Mouse (Mus musculus): ENCODE measurements around the gene Pappa. TPM values are rescaled to one million over a fixed set of nuclear protein-coding genes. Genes with fewer than 3 reads are reported as not detected.

The Pappa gene
- total and polyA plus RNA-seq, 3 experiments = not detected

- Histone ChIP-seq H3K4me2 (ENCODE audit: insufficient read depth, low read depth, poor library complexity, severe bottlenecking) (no peak overlapping the region), H3K9me3 (replicated peaks; ENCODE audit: low read length) (peaks cover 56% of the 10 kb centered on the region), H3K27me3 (replicated peaks) (no peaks in the 10 kb centered on the region), H3K36me3 (replicated peaks in 1 of 2; ENCODE audit: control insufficient read depth in 1 of 2, insufficient read depth in 1 of 2, low read length in 1 of 2) (no peaks in the 10 kb centered on the region), H3K9ac (ENCODE audit: insufficient read depth, low read depth) (no peak overlapping the region), H3K4me3 (replicated peaks in 1 of 3; ENCODE audit: low read depth in 2 of 3, low read length in 2 of 3, poor library complexity in 1 of 3) (no peak overlapping the region), H3K79me2 (replicated peaks; ENCODE audit: control insufficient read depth, extremely low read depth, insufficient read depth, poor library complexity, severe bottlenecking) (no peaks in the 10 kb centered on the region), H3K4me1 (ENCODE audit: control insufficient read depth in 1 of 2, insufficient read depth in 2 of 2) (no peaks in the 10 kb centered on the region), H3K27ac (ENCODE audit: insufficient read depth, low read depth) (no peak overlapping the region)
- dilution Hi-C loops (cut with MboI; ENCODE audit: extremely low pct_ligation_motif_present, extremely low pct_unique_long_range_greater_than_20kb, low sequenced_read_pairs) = no loop called here
- no peak for TF ChIP-seq SMC3 (IDR thresholded peaks at IDR 0.05; ENCODE audit: low read depth, low read length)
- no peak for TF ChIP-seq MAZ (IDR thresholded peaks at IDR 0.05; ENCODE audit: low read depth, low read length)
- no peak for TF ChIP-seq BHLHE40 (IDR thresholded peaks at IDR 0.05; ENCODE audit: low read depth, low read length)
- no peak for TF ChIP-seq SIN3A (IDR thresholded peaks at IDR 0.05; ENCODE audit: low read length)
- TF ChIP-seq IRF4 (IDR thresholded peaks at IDR 0.05; ENCODE audit: low read depth, low read length) = no peak
- no peak for TF ChIP-seq USF1 (IDR thresholded peaks at IDR 0.05; ENCODE audit: low read depth, low read length)
- TF ChIP-seq HCFC1 (IDR thresholded peaks at IDR 0.05; ENCODE audit: low read depth, low read length) = no peak
- TF ChIP-seq TCF12 (IDR thresholded peaks at IDR 0.05; ENCODE audit: low read depth, low read length) = no peak
- TF ChIP-seq USF2 (conservative IDR thresholded peaks at IDR 0.05; ENCODE audit: low read depth, low read length) = no peak
- no peak for TF ChIP-seq TBP (conservative IDR thresholded peaks at IDR 0.05; ENCODE audit: low read depth, low read length)
- DNase-seq (ENCODE audit: extremely low read depth) = no peak
- in situ Hi-C loops (cut with MboI; ENCODE audit: low pct_ligation_motif_present, low pct_unique_long_range_greater_than_20kb, low sequenced_read_pairs) = no loop called here
These were observed 143.1 kb downstream of the Pappa start for GRCm38 (mm10) chr4:65267066-65267465.

- no peak overlapping the region for H3K9ac ChIP-seq (ENCODE audit: insufficient read depth, low read depth)
- dilution Hi-C loops (cut with MboI; ENCODE audit: extremely low pct_ligation_motif_present, extremely low pct_unique_long_range_greater_than_20kb, low sequenced_read_pairs) = no loop called here
- DNase-seq (ENCODE audit: extremely low read depth) = no peak
- no peaks in the 10 kb centered on the region for H3K79me2 ChIP-seq (replicated peaks; ENCODE audit: control insufficient read depth, extremely low read depth, insufficient read depth, poor library complexity, severe bottlenecking)
- H3K9me3 ChIP-seq (replicated peaks; ENCODE audit: low read length) = peaks cover 50% of the 10 kb centered on the region
- no peak overlapping the region for H3K4me3 ChIP-seq (replicated peaks in 1 of 3; ENCODE audit: low read depth in 2 of 3, low read length in 2 of 3, poor library complexity in 1 of 3)
- H3K36me3 ChIP-seq (replicated peaks in 1 of 2; ENCODE audit: control insufficient read depth in 1 of 2, insufficient read depth in 1 of 2, low read length in 1 of 2) = no peaks in the 10 kb centered on the region
- TF ChIP-seq JUN (IDR thresholded peaks at IDR 0.05; ENCODE audit: insufficient read depth, low read depth, low read length) (no peak), NELFE (IDR thresholded peaks at IDR 0.05; ENCODE audit: low read depth, low read length) (no peak), GABPA (IDR thresholded peaks at IDR 0.05; ENCODE audit: insufficient replicate concordance, low read depth, low read length) (no peak)
- no peak overlapping the region for H3K4me2 ChIP-seq (ENCODE audit: insufficient read depth, low read depth, poor library complexity, severe bottlenecking)
- no peaks in the 10 kb centered on the region for H3K27me3 ChIP-seq (replicated peaks)
- no peaks in the 10 kb centered on the region for H3K4me1 ChIP-seq (ENCODE audit: control insufficient read depth in 1 of 2, insufficient read depth in 2 of 2)
- H3K27ac ChIP-seq (ENCODE audit: insufficient read depth, low read depth) = no peak overlapping the region
- in situ Hi-C loops (cut with MboI; ENCODE audit: low pct_ligation_motif_present, low pct_unique_long_range_greater_than_20kb, low sequenced_read_pairs) = no loop called here
These were observed 146.0 kb downstream of the Pappa start for GRCm38 (mm10) chr4:65269996-65270395.

GRCm38 (mm10) chr4:65272295-65272694 lies 148.3 kb downstream of the Pappa start:
- H3K4me3 ChIP-seq (replicated peaks in 1 of 3; ENCODE audit: low read depth in 2 of 3, low read length in 2 of 3, poor library complexity in 1 of 3) = no peak overlapping the region
- dilution Hi-C loops (cut with MboI; ENCODE audit: extremely low pct_ligation_motif_present, extremely low pct_unique_long_range_greater_than_20kb, low sequenced_read_pairs) (no loop called here), in situ Hi-C loops (cut with MboI; ENCODE audit: low pct_ligation_motif_present, low pct_unique_long_range_greater_than_20kb, low sequenced_read_pairs) (no loop called here)
- DNase-seq (ENCODE audit: extremely low read depth) = no peak
- no peaks in the 10 kb centered on the region for H3K4me1 ChIP-seq (ENCODE audit: control insufficient read depth in 1 of 2, insufficient read depth in 2 of 2)
- no peaks in the 10 kb centered on the region for H3K36me3 ChIP-seq (replicated peaks in 1 of 2; ENCODE audit: control insufficient read depth in 1 of 2, insufficient read depth in 1 of 2, low read length in 1 of 2)
- H3K27me3 ChIP-seq (replicated peaks) = no peaks in the 10 kb centered on the region
- no peak overlapping the region for H3K4me2 ChIP-seq (ENCODE audit: insufficient read depth, low read depth, poor library complexity, severe bottlenecking)
- no peak overlapping the region for H3K27ac ChIP-seq (ENCODE audit: insufficient read depth, low read depth)
- H3K9me3 ChIP-seq (replicated peaks; ENCODE audit: low read length) = peaks cover 45% of the 10 kb centered on the region
- H3K79me2 ChIP-seq (replicated peaks; ENCODE audit: control insufficient read depth, extremely low read depth, insufficient read depth, poor library complexity, severe bottlenecking) = no peaks in the 10 kb centered on the region
- no peak overlapping the region for H3K9ac ChIP-seq (ENCODE audit: insufficient read depth, low read depth)
- TF ChIP-seq POLR2AphosphoS2 (IDR thresholded peaks at IDR 0.05; ENCODE audit: low read depth, low read length) (no peak), ZC3H11A (IDR thresholded peaks at IDR 0.05; ENCODE audit: low read depth, low read length) (no peak), E2F4 (IDR thresholded peaks at IDR 0.05; ENCODE audit: insufficient replicate concordance, low read depth, low read length) (no peak), MAX (IDR thresholded peaks at IDR 0.05; ENCODE audit: low read length) (no peak), USF2 (conservative IDR thresholded peaks at IDR 0.05; ENCODE audit: low read depth, low read length) (no peak), MAFK (IDR thresholded peaks at IDR 0.05; ENCODE audit: insufficient replicate concordance, low read length) (no peak), NELFE (IDR thresholded peaks at IDR 0.05; ENCODE audit: low read depth, low read length) (no peak), ETS1 (conservative IDR thresholded peaks at IDR 0.05; ENCODE audit: low read depth, low read length) (no peak), PAX5 (IDR thresholded peaks at IDR 0.05; ENCODE audit: low read length) (no peak), TBP (conservative IDR thresholded peaks at IDR 0.05; ENCODE audit: low read depth, low read length) (no peak), IRF4 (IDR thresholded peaks at IDR 0.05; ENCODE audit: low read depth, low read length) (no peak), CTCF (conservative IDR thresholded peaks at IDR 0.05 in 1 of 2, IDR thresholded peaks at IDR 0.05 in 1 of 2; ENCODE audit: low read depth in 2 of 2, low read length in 2 of 2) (no peak), GABPA (IDR thresholded peaks at IDR 0.05; ENCODE audit: insufficient replicate concordance, low read depth, low read length) (no peak), ZKSCAN1 (IDR thresholded peaks at IDR 0.05; ENCODE audit: borderline replicate concordance, low read depth, low read length) (no peak), POLR2A (IDR thresholded peaks at IDR 0.05; ENCODE audit: low read depth, low read length) (no peak), MXI1 (IDR thresholded peaks at IDR 0.05; ENCODE audit: low read depth, low read length) (no peak), MEF2A (IDR thresholded peaks at IDR 0.05; ENCODE audit: borderline replicate concordance, low read depth, low read length) (no peak), NRF1 (IDR thresholded peaks at IDR 0.05; ENCODE audit: low read depth, low read length) (no peak), ZNF384 (IDR thresholded peaks at IDR 0.05; ENCODE audit: low read depth, low read length) (no peak)
